Mouse (Mus musculus): ENCODE results near the gene Mpp1. TPM values are rescaled to one million over a fixed set of nuclear protein-coding genes. Genes with fewer than 3 reads are reported as not detected.

The Mpp1 gene
- polyA plus RNA-seq, 1 experiment from 2014 or later = 21.6 TPM

- Histone ChIP-seq H3K9ac (replicated peaks; ENCODE audit: low read depth, low read length) (peak within 1 kb of the TSS; percentile 50), H3K27ac (ENCODE audit: low read depth, low read length) (peak within 1 kb of the TSS; percentile 55; the same call in 1 of the 2 replicates), H3K27me3 (ENCODE audit: control insufficient read depth, insufficient read depth, low read length) (no peaks in the 10 kb centered on the region), H3K9me3 (ENCODE audit: control insufficient read depth, low read length) (no peaks in the 10 kb centered on the region), H3K36me3 (ENCODE audit: control insufficient read depth, insufficient read depth, low read length) (no peaks in the 10 kb centered on the region), H3K4me1 (ENCODE audit: control insufficient read depth, insufficient read depth, low read length) (peaks cover 5% of the 10 kb centered on the region; the same call in 1 of the 2 replicates), H3K4me2 (ENCODE audit: low read depth, low read length) (peak within 1 kb of the TSS; percentile 55), H3K4me3 (ENCODE audit: low read depth, low read length) (peak within 1 kb of the TSS; percentile 51)
- 19% methylated on average over 27 of the region's 29 CpGs for WGBS
- ATAC-seq (ENCODE audit: low read depth) = peak; percentile 100
Measured at GRCm38 (mm10) chrX:75095369-75096162, 35.2 kb downstream of the Mpp1 start, which contains the start of gene Dkc1. TSS of gene Dkc1 (plus strand) at chrX:75095854.

GRCm38 (mm10) chrX:75085654-75086053, 45.2 kb downstream of the Mpp1 start:
- H3K4me1 ChIP-seq (ENCODE audit: control insufficient read depth, insufficient read depth, low read length) = no peaks in the 10 kb centered on the region
- WGBS = 24% methylated on average over 1 of the region's 1 CpGs
- H3K9ac ChIP-seq (replicated peaks; ENCODE audit: low read depth, low read length) = no peak overlapping the region
- H3K36me3 ChIP-seq (ENCODE audit: control insufficient read depth, insufficient read depth, low read length) = no peaks in the 10 kb centered on the region
- no peak overlapping the region for H3K27ac ChIP-seq (ENCODE audit: low read depth, low read length)
- H3K9me3 ChIP-seq (ENCODE audit: control insufficient read depth, low read length) = no peaks in the 10 kb centered on the region
- H3K4me3 ChIP-seq (ENCODE audit: low read depth, low read length) = no peak overlapping the region; the same call in 1 of the 2 replicates
- no peaks in the 10 kb centered on the region for H3K27me3 ChIP-seq (ENCODE audit: control insufficient read depth, insufficient read depth, low read length)
- no peak overlapping the region for H3K4me2 ChIP-seq (ENCODE audit: low read depth, low read length)
- ATAC-seq (ENCODE audit: low read depth) = no peak

GRCm38 (mm10) chrX:75084774-75085508, 45.9 kb downstream of the Mpp1 start, which contains the start of gene Gab3:
TSS of gene Gab3 (minus strand) at chrX:75085458.
- peak; percentile 96 for ATAC-seq (ENCODE audit: low read depth)
- Histone ChIP-seq H3K4me2 (ENCODE audit: low read depth, low read length) (peak within 1 kb of the TSS; percentile 48), H3K27me3 (ENCODE audit: control insufficient read depth, insufficient read depth, low read length) (no peaks in the 10 kb centered on the region), H3K9ac (replicated peaks; ENCODE audit: low read depth, low read length) (peak within 1 kb of the TSS; percentile 47), H3K4me3 (ENCODE audit: low read depth, low read length) (peak within 1 kb of the TSS; percentile 41), H3K27ac (ENCODE audit: low read depth, low read length) (no peak within 1 kb of the TSS), H3K9me3 (ENCODE audit: control insufficient read depth, low read length) (no peaks in the 10 kb centered on the region), H3K4me1 (ENCODE audit: control insufficient read depth, insufficient read depth, low read length) (no peaks in the 10 kb centered on the region), H3K36me3 (ENCODE audit: control insufficient read depth, insufficient read depth, low read length) (no peaks in the 10 kb centered on the region)
- WGBS = 12% methylated on average over 6 of the region's 17 CpGs

GRCm38 (mm10) chrX:75083982-75084773, 46.6 kb downstream of the Mpp1 start:
- 32% methylated on average over 19 of the region's 26 CpGs for WGBS
- ATAC-seq (ENCODE audit: low read depth) = peak; percentile 89

GRCm38 (mm10) chrX:75082351-75082750, 48.5 kb downstream of the Mpp1 start:
- Histone ChIP-seq H3K4me3 (ENCODE audit: low read depth, low read length) (no peak overlapping the region), H3K4me2 (ENCODE audit: low read depth, low read length) (no peak overlapping the region), H3K27ac (ENCODE audit: low read depth, low read length) (no peak overlapping the region), H3K9me3 (ENCODE audit: control insufficient read depth, low read length) (no peaks in the 10 kb centered on the region), H3K4me1 (ENCODE audit: control insufficient read depth, insufficient read depth, low read length) (no peaks in the 10 kb centered on the region), H3K36me3 (ENCODE audit: control insufficient read depth, insufficient read depth, low read length) (no peaks in the 10 kb centered on the region), H3K27me3 (ENCODE audit: control insufficient read depth, insufficient read depth, low read length) (no peaks in the 10 kb centered on the region), H3K9ac (replicated peaks; ENCODE audit: low read depth, low read length) (no peak overlapping the region)
- ATAC-seq (ENCODE audit: low read depth) = no peak
- 44% methylated on average over 2 of the region's 2 CpGs for WGBS

More at GRCm38 (mm10) chrX:75083982-75084773, 46.6 kb downstream of the Mpp1 start:
- H3K9ac ChIP-seq (replicated peaks; ENCODE audit: low read depth, low read length) = peak overlapping the region; percentile 47
- no peaks in the 10 kb centered on the region for H3K9me3 ChIP-seq (ENCODE audit: control insufficient read depth, low read length)
- H3K36me3 ChIP-seq (ENCODE audit: control insufficient read depth, insufficient read depth, low read length) = no peaks in the 10 kb centered on the region
- no peak overlapping the region for H3K27ac ChIP-seq (ENCODE audit: low read depth, low read length)
- H3K27me3 ChIP-seq (ENCODE audit: control insufficient read depth, insufficient read depth, low read length) = no peaks in the 10 kb centered on the region
- H3K4me2 ChIP-seq (ENCODE audit: low read depth, low read length) = peak overlapping the region; percentile 48
- no peaks in the 10 kb centered on the region for H3K4me1 ChIP-seq (ENCODE audit: control insufficient read depth, insufficient read depth, low read length)
- peak overlapping the region; percentile 41 for H3K4me3 ChIP-seq (ENCODE audit: low read depth, low read length)

Other genes with a start within 250 kb of the Mpp1 start
- gene Gab3, start 45.6 kb downstream of the Mpp1 start, polyA plus RNA-seq (2014; fragmentation: Nextera tagmentation; extraction: Ambion mirVana) = 2.3 and 2.7 TPM in 2 replicates
- gene Dkc1, start 35.2 kb downstream of the Mpp1 start, polyA plus RNA-seq (2014; fragmentation: Nextera tagmentation; extraction: Ambion mirVana) = 45.9 and 56.4 TPM in 2 replicates
- not detected in 2 replicates for gene Smim9, start 32.8 kb upstream of the Mpp1 start, polyA plus RNA-seq (2014; fragmentation: Nextera tagmentation; extraction: Ambion mirVana)

All from neural tube, embryonic 14.5 days (tissue).